ENCODE assay signal across 9 mouse cellular contexts in genomic region chr10:68135416-68135815, GRCm38 (mm10).
DNase-seq lines count a peak whose midpoint lies in the region; ATAC-seq lines count a peak whose summit lies in the region.
"Had no signal": no experiment of that assay in that cellular context is flagged by ENCODE, and none has a peak within 500 bp of the region (broad histone marks: within the 10 kb centered on the region; RNA-seq: fewer than 3 reads in every experiment).

No protein-coding gene starts in this region.

- 15% methylated on average over 4 of the region's 4 CpGs for WGBS in embryonic facial prominence, embryonic 15.5 days
- WGBS in limb, embryonic 10.5 days = 37% methylated on average over 4 of the region's 4 CpGs
- WGBS in midbrain, embryonic 13.5 days = 21% methylated on average over 4 of the region's 4 CpGs

- H3K4me2 ChIP-seq in embryonic facial prominence, embryonic 15.5 days (replicated peaks) = peak overlapping the region; percentile 49
- H3K4me2 ChIP-seq in midbrain, embryonic 13.5 days (replicated peaks) = peak overlapping the region; percentile 61

- peak overlapping the region; percentile 42 for H3K4me3 ChIP-seq in embryonic facial prominence, embryonic 15.5 days (replicated peaks)
- peak overlapping the region; percentile 50 for H3K4me3 ChIP-seq in limb, embryonic 10.5 days
- H3K4me3 ChIP-seq in midbrain, embryonic 13.5 days (replicated peaks) = peak overlapping the region; percentile 35; the same call in 1 of the 2 replicates

- H3K9ac ChIP-seq in embryonic facial prominence, embryonic 15.5 days = no peak overlapping the region
- no peak overlapping the region for H3K9ac ChIP-seq in midbrain, embryonic 13.5 days (replicated peaks)

- ATAC-seq in embryonic facial prominence, embryonic 15.5 days (ENCODE audit: insufficient number of reproducible peaks, low FRiP score, low TSS enrichment, low read depth) = no peak
- no peak for ATAC-seq in midbrain, embryonic 13.5 days

- H3K9me3 ChIP-seq in embryonic facial prominence, embryonic 15.5 days (replicated peaks) = no peaks in the 10 kb centered on the region
- no peaks in the 10 kb centered on the region for H3K9me3 ChIP-seq in limb, embryonic 10.5 days (replicated peaks)
- 0 out of 2 replicates have a peak, but pooled peaks cover 5% of the 10 kb centered on the region for H3K9me3 ChIP-seq in midbrain, embryonic 13.5 days

- H3K36me3 ChIP-seq in embryonic facial prominence, embryonic 15.5 days = peaks cover 11% of the 10 kb centered on the region; the same call in 1 of the 2 replicates
- H3K36me3 ChIP-seq in limb, embryonic 10.5 days = peaks cover 40% of the 10 kb centered on the region
- peaks cover 17% of the 10 kb centered on the region for H3K36me3 ChIP-seq in midbrain, embryonic 13.5 days

- peak overlapping the region; percentile 84; the same call in 1 of the 2 replicates for H3K27ac ChIP-seq in embryonic facial prominence, embryonic 15.5 days (replicated peaks)
- H3K27ac ChIP-seq in limb, embryonic 10.5 days = peak overlapping the region; percentile 88
- H3K27ac ChIP-seq in midbrain, embryonic 13.5 days = no peak overlapping the region

- peak; percentile 50 to 68 for DNase-seq in heart, adult 18-20 months
- no peak for DNase-seq in heart, adult 8-10 months (ENCODE audit: low spot score)
- DNase-seq in limb, embryonic 10.5 days (ENCODE audit: low spot score) = no peak
- no peak for DNase-seq in layer of hippocampus, adult 11-12 months (ENCODE audit: low spot score)
- no peak for DNase-seq in layer of hippocampus, postnatal 36 days
- DNase-seq in urinary bladder, postnatal 25 days (ENCODE audit: low spot score) = no peak
- DNase-seq: thymus, adult 2 months had no signal

- H3K27me3 ChIP-seq in embryonic facial prominence, embryonic 15.5 days = no peaks in the 10 kb centered on the region
- H3K27me3 ChIP-seq in limb, embryonic 10.5 days (ENCODE audit: low read depth, poor library complexity, severe bottlenecking) = no peaks in the 10 kb centered on the region
- H3K27me3 ChIP-seq in midbrain, embryonic 13.5 days = no peaks in the 10 kb centered on the region

- peaks cover 31% of the 10 kb centered on the region for H3K4me1 ChIP-seq in embryonic facial prominence, embryonic 15.5 days
- H3K4me1 ChIP-seq in limb, embryonic 10.5 days = peaks cover 42% of the 10 kb centered on the region
- peaks cover 34% of the 10 kb centered on the region for H3K4me1 ChIP-seq in midbrain, embryonic 13.5 days (replicated peaks)

Comparison
In these comparisons a context has a peak if more than half of its experiments do, and no peak if none do; other contexts are left out.
1. DNase-seq: peak in heart, adult 18-20 months (2 of 2); none in heart, adult 8-10 months (single experiment), limb, embryonic 10.5 days (single experiment), layer of hippocampus, adult 11-12 months (single experiment), layer of hippocampus, postnatal 36 days (0 of 2) and urinary bladder, postnatal 25 days (single experiment).
2. Peak in every context shown above with its lines, with median percentiles within 50 percentile points of each other: H3K4me3 ChIP-seq.